Mouse (Mus musculus): ENCODE results near the gene Bicdl2.

Bicdl2 gene

DNA sequence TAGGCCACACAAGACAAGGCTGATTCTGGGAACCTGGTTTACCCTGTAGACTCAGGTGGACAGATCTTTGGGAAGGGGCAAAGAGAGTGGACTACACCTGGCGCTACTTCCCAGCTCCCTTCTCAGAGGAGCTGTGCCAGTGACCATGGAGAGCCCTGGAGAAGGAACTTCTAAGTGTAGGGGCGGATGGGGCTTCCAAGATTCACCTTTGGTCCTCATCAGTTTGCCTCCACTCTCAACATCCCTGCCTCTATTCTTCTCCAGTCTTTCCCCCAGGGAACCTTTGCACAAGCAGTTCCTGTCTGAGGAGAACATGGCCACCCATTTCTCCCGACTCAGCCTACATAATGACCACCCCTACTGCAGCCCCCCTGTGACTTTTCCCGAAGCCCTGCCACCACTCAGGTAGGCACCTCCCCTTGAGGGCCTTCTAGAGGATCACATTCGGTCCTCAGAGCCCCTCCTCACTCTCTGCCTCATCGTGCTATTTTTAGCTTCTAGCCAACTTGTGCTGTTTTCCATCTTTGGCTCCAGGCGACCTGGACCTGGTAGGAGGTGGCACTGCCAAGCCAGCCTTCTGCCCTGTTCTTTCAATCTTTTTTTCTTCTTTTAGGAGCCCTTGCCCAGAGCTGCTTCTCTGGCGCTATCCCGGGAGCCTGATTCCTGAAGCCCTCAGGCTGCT, 14.1 kb downstream of the Bicdl2 start:
- no peak for DNase-seq (ENCODE audit: low spot score)

DNA sequence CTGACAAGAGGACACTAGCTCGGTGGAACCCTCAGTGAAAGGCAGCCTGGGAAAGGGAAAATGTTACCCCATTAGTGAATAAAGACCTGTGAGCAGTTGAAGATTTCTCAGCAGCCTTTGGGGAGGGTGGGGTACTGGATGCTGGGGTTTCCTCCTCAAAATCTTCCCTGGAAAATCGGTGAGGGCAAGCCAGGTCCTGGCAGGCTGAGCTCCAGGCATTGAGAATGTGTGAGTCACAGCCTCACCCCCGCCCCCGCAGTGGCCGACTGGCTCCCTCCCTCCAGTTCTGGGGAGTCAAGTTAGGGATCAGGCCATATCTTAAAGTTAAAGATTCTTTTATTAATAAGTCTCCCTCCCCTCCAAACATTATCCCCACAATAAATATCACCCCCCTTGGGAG, 14.8 kb downstream of the Bicdl2 start:
- peak; percentile 77 for DNase-seq (ENCODE audit: low spot score)

DNA sequence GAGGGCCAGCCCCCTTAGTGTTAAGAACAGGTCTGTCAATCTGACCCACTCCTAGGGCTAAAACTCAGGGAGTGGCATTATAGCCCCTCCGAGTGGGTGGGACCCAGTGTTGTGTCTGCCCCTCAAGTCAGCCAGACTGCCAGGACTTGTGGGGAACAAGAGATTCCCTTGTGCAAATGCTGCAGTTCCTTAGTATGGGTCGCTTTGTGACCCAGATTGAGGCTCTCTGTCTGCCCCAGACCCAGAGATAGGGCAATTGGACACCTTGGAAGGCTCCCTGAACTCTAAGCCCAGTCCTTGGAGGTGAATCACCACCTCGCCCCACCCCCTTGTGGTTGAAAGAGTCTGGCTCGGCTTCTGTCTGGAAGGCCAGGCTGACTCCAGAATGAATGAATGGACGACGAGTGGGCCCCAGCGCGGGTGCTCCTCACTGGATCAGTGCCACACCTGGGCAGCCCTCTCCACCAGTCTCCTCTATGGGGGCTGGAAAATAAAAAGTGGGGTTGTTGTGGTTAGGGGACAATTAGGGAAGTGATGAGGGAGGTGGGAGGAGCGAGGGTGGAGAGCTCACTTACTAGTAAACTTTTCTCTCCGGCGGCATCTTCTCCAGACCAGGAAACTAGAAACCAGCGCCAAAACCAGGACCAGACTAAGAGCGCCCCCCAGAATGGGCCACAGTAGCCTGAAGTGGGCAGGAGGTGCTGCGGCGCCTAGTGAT, 15.4 kb downstream of the Bicdl2 start:
- peak; percentile 75 for DNase-seq (ENCODE audit: low spot score)

DNA sequence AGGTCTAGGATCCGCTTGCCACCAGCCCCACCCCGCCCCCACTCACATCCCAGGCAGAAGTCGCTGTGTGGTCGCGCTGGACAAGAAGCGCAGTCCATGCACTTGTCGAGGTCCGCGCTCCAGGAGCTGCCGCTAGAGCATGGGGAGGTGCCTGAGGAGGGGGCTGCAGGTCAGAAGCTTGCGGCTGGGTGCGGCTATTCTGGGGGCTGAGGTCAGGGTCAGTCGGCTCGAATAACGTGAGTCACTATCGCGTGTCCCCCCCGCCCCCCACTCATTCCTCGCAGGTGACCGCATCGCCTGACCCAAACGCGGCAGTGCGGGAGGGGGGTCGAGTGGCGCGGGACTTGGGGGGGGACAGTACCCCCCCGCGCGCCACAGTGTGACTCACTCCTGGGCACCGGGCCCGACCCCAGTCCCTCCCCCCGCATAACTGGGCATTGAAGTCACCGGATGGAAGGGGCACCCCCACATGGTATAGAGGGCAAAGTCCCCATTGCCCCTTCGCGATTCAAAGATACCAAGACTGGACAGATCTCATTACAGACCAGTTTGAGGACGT, 16.2 kb downstream of the Bicdl2 start:
- peak; percentile 84 for DNase-seq (ENCODE audit: low spot score)

DNA sequence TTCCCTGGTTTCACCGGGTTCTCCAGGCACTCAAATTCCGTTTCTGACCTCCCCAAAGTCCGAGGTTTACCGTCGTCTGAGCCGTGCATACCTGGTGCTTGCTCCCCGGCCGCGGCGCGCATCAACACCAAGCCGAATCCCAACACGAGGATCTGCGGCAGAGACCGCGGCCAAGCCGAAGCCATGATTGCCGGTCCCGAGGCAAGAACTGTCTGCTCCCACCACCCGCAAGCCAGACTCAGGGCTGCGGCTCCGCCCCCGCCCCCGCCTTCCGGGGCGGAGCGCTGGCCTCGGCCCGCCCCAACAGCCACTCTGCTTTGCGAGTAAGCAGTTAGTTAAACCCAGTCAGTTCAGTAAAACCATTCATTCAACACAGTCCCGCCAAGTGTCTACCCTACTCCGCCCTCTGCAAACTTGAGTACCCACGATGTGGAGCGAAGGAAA, 17.0 kb downstream of the Bicdl2 start, which contains the start of gene Tnfrsf12a:
Tnfrsf12a (minus strand) TSS at position 233 of the 444 bp plus-strand sequence.
- DNase-seq (ENCODE audit: low spot score), result peak; percentile 87

DNA sequence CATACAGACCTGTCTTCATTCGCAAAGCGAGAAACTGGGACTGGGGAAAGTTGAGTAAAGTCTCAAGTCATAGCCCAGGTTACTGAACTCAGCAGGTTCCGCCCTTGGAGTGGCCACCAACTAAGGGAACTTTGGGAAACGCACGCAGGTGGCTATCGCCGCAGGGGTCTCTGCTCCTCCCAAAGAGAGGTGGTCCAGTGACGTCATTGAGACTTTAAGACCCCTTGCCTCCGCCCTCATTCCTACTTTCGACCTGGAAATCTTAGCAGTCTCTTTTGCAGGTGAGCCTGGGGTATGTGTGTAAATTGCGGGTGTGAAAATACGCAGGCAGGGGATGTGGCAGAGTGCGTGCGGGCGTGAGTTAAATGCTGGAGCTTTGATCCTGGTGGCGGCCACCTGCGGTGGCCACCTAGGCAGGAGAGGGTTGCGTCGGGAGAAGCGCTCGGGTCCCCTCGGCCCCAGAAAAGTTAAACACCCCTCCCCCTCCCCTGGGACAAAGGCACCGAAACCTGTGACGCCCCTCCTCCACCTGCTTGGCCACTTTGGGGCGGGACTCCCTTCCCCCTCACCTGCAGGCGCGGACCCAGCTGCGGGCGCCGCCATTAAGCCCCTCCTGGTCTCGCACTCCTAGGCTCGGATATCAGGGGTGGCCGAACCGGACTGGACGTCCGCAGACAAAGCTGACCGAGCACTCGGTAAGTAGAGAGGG, 19.0 kb downstream of the Bicdl2 start, which contains the start of gene Cldn6:
Cldn6 (plus strand) TSS at position 123 of the 709 bp plus-strand sequence.
- DNase-seq (ENCODE audit: low spot score), result no peak

DNA sequence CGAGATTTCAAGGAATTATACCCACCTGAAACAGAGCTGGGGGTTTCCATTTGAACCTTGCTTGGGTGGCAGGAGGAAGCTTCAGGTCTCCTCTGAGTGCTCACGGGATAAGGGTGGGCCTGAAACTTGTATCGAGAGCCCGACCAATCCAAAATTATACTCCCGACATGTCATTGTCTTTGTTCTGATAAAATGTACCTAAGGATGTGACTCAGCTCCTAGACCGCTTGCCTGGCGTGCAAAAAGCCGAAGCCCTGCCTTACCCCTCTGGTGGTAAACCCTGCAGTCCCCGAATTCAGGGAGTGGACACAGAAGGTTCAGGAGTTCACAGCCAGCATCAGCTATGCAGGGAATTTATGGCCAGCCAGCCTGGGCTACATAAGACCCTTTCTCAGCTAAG, 20.0 kb downstream of the Bicdl2 start:
- no peak for DNase-seq (ENCODE audit: low spot score)

DNA sequence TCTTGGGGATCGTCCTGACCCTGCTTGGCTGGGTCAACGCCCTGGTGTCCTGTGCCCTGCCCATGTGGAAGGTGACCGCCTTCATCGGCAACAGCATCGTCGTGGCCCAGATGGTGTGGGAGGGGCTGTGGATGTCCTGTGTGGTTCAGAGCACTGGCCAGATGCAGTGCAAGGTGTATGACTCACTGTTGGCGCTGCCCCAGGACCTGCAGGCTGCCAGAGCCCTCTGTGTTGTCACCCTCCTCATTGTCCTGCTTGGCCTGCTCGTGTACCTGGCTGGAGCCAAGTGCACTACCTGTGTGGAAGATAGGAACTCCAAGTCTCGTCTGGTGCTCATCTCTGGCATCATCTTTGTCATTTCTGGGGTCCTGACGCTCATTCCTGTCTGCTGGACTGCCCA, 20.8 kb downstream of the Bicdl2 start:
- DNase-seq (ENCODE audit: low spot score), result peak; percentile 52

DNA sequence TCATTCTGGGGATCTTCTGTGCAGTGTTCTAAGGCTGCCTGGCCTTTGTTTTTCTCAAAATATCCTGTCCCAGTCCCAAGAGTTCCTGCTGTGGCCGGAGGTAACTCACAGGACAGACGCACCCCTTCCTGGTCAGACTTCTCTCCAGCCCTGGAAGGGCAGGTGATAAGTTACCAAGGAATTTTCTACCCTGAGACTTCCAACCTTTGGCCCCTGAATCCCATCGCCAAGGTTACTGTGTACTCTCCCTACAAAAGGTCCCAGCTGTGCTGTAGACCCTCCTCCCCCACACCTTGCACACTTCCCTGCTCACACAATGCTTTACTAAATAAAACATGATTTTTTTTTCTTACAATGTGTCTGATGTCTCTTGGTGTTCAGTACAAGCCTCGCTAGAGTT, 21.8 kb downstream of the Bicdl2 start:
- no peak for DNase-seq (ENCODE audit: low spot score)

DNA sequence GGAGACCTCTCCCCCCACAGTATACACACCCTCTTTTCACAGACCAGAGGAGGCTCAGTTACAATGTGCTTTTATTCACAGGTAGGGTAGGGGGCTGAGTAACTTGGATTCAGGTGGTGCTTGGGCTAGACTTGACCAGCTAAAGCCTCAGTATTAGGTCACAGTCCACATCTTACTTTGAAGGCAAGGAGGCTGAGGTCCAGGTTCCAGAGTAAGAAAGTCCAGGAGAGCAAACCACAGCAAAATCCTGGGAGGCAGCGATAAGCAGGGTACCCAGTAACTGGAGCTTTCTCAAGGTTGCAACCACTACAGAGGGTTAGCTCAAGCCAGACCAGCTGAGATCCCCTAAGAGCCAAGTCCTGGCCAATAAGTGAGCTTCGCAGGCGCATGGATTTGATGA, 22.2 kb downstream of the Bicdl2 start:
- no peak for DNase-seq (ENCODE audit: low spot score)

DNA sequence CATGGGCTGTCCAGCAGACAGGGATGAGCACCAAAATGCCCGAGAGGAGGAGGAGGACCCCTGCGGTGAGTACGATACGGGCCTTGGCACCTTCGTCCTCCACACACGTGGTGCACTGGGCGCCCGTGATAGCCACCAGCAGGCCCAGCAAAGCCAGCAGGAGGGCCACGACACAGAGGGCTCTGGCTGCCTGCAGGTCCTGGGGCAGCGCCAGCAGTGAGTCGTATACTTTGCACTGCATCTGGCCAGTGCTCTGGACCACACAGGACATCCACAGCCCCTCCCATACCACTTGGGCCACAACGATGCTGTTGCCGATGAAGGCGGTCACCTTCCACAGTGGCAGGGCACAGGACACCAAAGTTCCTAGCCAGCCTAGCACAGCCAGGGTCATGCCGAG, 22.9 kb downstream of the Bicdl2 start:
- no peak for DNase-seq (ENCODE audit: low spot score)

DNA sequence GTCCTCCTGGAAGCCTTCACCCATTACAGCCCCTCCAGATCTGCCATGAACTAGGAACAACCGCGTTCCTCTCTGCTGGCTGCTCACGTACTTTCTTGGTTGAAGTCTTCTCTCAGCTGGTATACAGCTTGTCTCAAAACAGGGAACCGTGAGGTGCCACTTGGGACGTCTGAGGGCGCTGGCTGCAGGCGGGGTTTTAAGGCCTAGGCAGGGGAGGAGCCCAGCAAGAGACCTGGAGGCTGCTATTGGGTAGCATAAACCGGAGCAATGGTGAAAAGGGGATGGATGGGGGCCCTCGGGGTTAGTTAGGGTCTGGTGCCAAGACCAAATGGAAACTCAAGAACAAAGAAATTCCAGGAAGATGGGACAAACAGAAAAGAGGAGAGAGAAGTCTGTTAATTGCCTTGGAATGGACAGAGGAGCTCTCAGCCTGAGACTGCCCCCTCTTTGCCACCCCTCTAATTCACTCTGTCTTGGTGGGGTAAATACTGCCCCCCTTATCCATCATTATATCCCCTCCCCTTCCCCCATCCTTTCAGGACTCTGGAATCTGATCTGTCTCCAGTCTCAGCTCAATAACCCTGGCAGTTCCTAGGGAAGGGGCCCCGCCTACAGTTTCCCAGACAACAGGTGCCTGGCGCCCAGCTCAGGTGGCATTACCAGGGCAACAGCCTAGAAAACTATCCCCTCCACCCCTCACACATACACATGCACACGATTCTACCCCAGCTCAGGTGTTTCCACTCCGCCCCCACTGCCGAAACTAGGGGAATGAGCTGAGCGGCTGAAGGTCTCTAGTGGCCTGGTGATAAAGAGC, 23.8 kb downstream of the Bicdl2 start, which contains the start of gene Cldn9:
Cldn9 (minus strand) TSS at position 171 of the 817 bp plus-strand sequence.
- DNase-seq (ENCODE audit: low spot score), result no peak

DNA sequence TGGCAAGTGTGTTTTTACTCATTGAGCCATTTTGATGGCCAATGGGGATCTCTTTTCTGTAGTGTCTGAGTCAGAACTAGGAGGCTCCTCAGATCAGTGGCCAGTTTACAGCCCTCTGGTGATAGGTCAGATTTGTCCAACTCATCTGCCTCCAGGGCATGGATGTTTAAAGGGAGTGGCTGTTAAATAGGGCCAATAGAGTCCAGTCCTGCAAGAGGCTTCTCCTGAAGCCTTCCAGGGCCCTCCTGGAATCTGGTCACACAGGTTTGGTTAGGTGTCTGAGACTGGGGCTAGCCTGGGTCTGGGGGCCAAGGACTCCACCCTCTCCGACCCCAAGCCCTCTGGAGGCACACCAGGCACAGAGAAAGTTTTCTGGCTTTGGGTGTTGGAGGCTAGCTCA, 34.2 kb downstream of the Bicdl2 start:
- DNase-seq (ENCODE audit: low spot score), result no peak

DNA sequence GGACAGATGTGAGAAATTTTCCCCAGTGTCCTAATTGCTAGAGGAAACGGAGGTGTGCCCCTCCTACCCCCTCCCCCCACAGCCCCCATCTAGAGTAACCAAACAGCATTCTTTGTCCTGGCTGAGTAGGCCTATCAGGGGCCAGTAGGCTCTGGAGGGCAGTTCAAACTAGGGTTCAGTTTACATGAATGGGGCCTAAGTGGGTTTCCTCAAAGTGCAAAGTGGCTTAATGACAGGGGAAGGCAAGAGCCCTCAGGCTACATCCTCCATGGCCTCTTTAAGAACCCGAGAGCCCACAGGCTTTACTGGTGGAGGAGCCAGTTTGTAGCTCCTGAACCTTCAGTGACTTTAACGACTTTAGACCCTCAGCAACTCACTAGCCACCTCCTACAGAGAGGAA, 35.5 kb downstream of the Bicdl2 start:
- no peak for DNase-seq (ENCODE audit: low spot score)

DNA sequence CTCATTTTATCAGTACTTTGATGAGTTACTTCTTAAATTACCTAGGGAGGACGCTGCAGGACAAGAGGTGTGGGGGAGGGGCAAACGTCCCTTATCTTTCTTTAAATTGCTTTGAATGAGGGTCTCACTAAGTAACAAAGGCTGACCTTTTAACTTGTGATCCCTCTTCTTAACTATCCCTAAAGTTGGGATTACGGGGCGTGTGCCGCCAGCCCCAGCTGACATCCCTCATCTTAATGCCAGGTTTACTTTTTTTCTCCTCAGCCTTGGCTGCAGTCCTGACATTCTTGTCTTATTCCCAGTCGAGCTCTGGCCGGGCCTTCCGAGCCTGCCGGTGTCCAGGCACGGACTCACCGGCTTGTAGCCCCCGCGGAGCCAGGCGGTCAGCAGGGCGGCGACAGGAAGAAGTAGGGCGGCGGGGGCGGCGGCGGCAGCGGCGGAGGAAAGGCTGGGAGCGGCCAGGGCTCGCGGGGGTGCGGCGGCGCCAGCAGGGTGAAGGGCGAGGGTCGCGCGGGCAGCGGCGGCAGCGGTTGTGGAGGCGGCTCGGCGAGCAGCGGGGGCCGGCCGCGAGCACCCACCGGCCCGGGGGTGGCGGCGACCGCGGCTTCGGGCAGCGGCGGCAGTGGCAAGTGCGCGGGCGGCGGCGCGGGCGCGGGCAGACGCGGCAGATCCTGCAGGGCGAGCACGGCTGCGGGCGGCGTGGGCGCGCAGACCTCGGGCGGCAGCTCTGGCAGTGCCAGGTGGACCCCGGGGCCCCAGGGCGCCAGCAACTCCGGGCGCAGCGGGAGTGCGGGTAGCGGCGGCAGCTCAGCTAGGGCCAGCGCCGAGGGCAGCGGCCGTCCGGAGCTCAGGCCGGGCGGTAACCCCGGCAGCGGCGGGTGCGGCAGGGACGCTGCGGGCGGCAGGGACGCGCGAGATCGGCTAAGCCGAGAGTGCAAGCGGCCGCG, 39.1 kb downstream of the Bicdl2 start:
- no peak for DNase-seq (ENCODE audit: low spot score)

DNA sequence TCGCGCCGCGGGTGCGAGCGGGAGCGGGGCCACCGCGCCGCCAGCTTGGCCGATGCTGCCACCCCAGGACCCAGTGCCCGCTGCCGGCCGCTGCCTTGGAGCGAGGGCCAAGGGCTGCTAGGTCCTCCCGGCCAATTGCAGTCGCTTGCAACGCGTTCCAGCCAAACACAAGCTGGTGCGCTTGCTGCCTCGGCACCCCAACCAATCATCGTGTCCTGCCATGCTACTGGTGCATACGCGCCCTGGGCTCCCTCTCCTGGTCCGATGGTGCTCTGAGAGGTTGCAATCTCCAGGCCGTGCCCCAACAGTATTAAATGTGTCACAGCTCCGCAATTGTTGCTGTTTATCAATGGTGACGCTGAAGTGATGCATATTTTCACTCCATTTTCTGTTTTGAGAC, 39.8 kb downstream of the Bicdl2 start:
- DNase-seq (ENCODE audit: low spot score), result peak; percentile 90

DNA sequence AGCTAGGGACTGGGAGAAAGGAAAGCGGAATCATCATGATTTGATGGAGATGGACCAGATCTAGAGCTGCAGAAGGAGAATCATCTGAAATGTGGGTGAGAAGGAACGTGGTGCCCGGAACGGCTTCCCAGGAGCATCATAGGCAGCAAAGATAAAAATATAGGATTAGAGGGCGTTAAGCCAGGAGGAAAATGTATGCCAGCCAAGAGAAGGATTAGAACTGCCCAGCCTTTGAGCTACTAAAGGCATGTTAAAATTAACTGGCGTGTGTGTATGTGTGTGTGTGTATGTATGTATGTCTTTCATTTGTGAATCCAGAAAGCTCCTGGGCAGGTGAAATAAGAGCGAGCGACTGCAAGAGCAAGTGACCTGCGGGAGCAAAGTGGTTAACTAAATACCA, 43.0 kb downstream of the Bicdl2 start:
- no peak for DNase-seq (ENCODE audit: low spot score)

DNA sequence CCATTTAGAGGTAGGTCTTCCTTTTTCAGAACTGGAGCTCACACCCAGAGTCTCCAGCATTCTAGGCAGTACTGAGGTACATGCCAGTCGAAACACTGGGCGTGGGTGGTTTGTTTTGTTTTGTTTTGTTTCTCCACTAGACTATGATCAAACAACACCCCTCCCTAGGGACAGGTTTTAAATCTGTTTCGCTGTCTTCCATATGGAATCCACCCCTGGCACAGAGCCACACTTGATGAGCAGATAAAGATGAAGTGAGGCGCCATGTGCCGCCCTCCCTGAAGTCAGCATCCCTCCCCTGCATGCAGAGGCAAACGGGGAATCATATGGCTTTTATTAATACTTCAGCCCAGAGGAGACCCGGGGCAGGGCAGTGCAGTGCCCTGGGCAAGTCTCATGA, 44.4 kb downstream of the Bicdl2 start:
- DNase-seq (ENCODE audit: low spot score), result no peak

DNA sequence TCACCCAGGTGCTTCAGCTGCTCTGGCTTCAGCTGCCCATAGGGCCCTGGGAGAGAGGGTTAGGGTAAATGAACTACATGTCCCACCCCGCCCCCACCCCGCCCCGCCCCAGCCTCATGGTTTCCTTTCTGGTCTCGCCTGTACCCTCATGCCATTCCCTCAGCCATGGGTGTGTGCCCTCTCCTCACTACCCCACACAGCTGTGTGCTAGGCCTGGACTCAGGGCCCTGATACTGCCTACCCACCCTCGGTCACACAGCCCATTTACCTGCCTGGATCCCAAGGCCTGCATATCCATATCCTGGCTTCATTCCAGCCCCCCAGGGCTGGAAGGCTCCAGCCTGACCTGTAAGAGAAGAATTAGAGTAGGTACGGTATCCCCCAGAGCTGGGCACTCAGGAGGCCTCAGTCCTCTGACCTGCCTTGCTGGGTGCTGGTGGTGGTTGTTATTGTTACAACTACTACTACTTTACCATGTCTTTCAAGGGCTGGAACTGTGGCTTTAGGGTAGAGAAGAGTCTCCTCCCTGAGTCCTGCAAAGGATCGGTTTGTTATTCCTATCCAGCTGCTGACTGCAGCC, 45.3 kb downstream of the Bicdl2 start:
- no peak for DNase-seq (ENCODE audit: low spot score)

DNA sequence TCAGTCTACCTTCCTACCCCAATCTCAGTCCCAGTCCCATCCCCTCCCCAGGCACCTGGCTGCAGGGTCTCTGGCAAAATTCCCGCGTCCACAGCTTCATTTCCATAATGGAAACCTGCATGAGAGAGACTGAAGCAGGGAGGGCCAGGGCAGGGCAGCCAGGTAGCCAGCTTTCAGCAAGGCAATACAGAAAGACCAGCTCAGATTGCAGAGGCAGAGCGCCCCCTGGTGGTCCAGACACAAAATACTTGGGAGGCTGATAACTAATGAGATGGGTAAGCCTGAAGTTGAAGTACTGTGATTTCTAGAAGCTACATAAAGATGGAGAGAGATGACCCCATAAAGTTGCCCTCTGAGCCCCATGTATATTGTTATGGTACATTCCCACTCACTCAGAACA, 45.9 kb downstream of the Bicdl2 start:
- DNase-seq (ENCODE audit: low spot score), result peak; percentile 88
